Mouse (Mus musculus) forebrain, postnatal 0 days (tissue): ENCODE measurements at regions not wholly inside any gene's neighbourhood (a gene's known extent, or its start where the extent isn't known, plus 50 kb on each side); places are given as distances from the start of the nearest gene placed in this dataset.
A peak's percentile ranks its signal among the peaks of the same experiment; 100 is the strongest.

Experiments
- ATAC-seq: fragments of 200-750 bp; cut with Nextera tagmentation; 2 replicates; pipeline ENCODE4 v1.8.0; 2017; ENCODE audit warnings: mild to moderate bottlenecking, moderate library complexity
- DNase-seq: peaks from one replicate; pipeline ENCODE4 v3.0.0-alpha.2; 2015
- H3K27ac ChIP-seq: fragments of 300-500 bp; sonication (generic); 2 replicates; pipeline ENCODE4 v1.5.1; 2014; ENCODE audit warnings: low read depth, mild to moderate bottlenecking, antibody characterized with exemption, low read length, moderate library complexity, mixed read lengths
- H3K27me3 ChIP-seq: fragments of 300-500 bp; sonication (generic); 2 replicates; pipeline ENCODE4 v1.6.1; 2014; ENCODE audit warnings: mild to moderate bottlenecking, low read length, mixed read lengths; ENCODE audit not compliant: insufficient read depth
- H3K36me3 ChIP-seq: fragments of 300-500 bp; sonication (generic); 2 replicates; pipeline ENCODE4 v1.6.1; 2014; ENCODE audit warnings: mild to moderate bottlenecking, moderate library complexity; ENCODE audit not compliant: insufficient read depth
- H3K4me1 ChIP-seq: fragments of 300-500 bp; sonication (generic); 2 replicates; pipeline ENCODE4 v1.6.1; 2014; ENCODE audit warnings: antibody characterized with exemption; ENCODE audit not compliant: insufficient read depth
- H3K4me2 ChIP-seq: fragments of 300-500 bp; sonication (generic); 2 replicates; pipeline ENCODE4 v1.6.1; 2014; ENCODE audit warnings: low read depth, mild to moderate bottlenecking, moderate library complexity
- H3K4me3 ChIP-seq: fragments of 300-500 bp; sonication (generic); 2 replicates; pipeline ENCODE4 v1.5.1; 2014; ENCODE audit warnings: low read depth, low read length, mixed read lengths
- H3K9ac ChIP-seq: fragments of 300-500 bp; sonication (generic); 2 replicates; pipeline ENCODE4 v1.6.1; 2014; ENCODE audit warnings: mild to moderate bottlenecking
- H3K9me3 ChIP-seq: fragments of 300-500 bp; sonication (generic); 2 replicates; pipeline ENCODE4 v1.6.1; 2016; ENCODE audit warnings: low read length
- CTCF ChIP-seq: sonication (generic); IDR thresholded peaks from 2 replicates; pipeline ENCODE4 v1.5.1; 2016; ENCODE audit warnings: antibody characterized with exemption, control low read depth, low read depth
- WGBS: fragments of 180-500 bp; shearing (Covaris S2); extraction: QIAGEN DNeasy Blood & Tissue Kit; methylation state at CpG from one replicate; pipeline ENCODE4 v1.1.7; 2014; 5-methylcytosine and 5-hydroxymethylcytosine counted together

- Histone ChIP-seq H3K9ac (no peak overlapping the region), H3K27me3 (no peaks in the 10 kb centered on the region), H3K27ac (no peak overlapping the region), H3K36me3 (no peaks in the 10 kb centered on the region), H3K4me3 (no peak overlapping the region), H3K4me1 (no peaks in the 10 kb centered on the region), H3K4me2 (no peak overlapping the region), H3K9me3 (no peaks in the 10 kb centered on the region)
- no peak for DNase-seq
- ATAC-seq = no peak
- WGBS = 70% methylated on average over 10 of the region's 10 CpGs
- no peak for TF ChIP-seq CTCF
These were observed 230.1 kb downstream of the Pros1 start for GRCm38 (mm10) chr16:63084021-63084756.

- no peak for ATAC-seq
- TF ChIP-seq CTCF = no peak
- Histone ChIP-seq H3K4me3 (no peak overlapping the region), H3K27ac (no peak overlapping the region), H3K9me3 (no peaks in the 10 kb centered on the region), H3K4me2 (no peak overlapping the region), H3K36me3 (no peaks in the 10 kb centered on the region), H3K27me3 (no peaks in the 10 kb centered on the region), H3K4me1 (no peaks in the 10 kb centered on the region), H3K9ac (no peak overlapping the region)
- DNase-seq = no peak
- WGBS = 56% methylated on average over 9 of the region's 9 CpGs
These were observed 232.1 kb downstream of the Pros1 start for GRCm38 (mm10) chr16:63086086-63086796.

- no peak for TF ChIP-seq CTCF
- Histone ChIP-seq H3K4me2 (no peak overlapping the region), H3K4me3 (no peak overlapping the region), H3K36me3 (no peaks in the 10 kb centered on the region), H3K9ac (no peak overlapping the region), H3K4me1 (no peaks in the 10 kb centered on the region), H3K27ac (peak overlapping the region; percentile 77), H3K27me3 (no peaks in the 10 kb centered on the region), H3K9me3 (no peaks in the 10 kb centered on the region)
- DNase-seq (peak; percentile 85), ATAC-seq (peak; percentile 97)
- 18% methylated on average over 11 of the region's 11 CpGs for WGBS
These were observed 237.6 kb downstream of the Pros1 start for GRCm38 (mm10) chr16:63091471-63092300.

- no peak for ATAC-seq
- no peak for DNase-seq
- Histone ChIP-seq H3K9ac (no peak overlapping the region), H3K36me3 (no peaks in the 10 kb centered on the region), H3K4me2 (no peak overlapping the region), H3K4me3 (no peak overlapping the region), H3K4me1 (no peaks in the 10 kb centered on the region), H3K27ac (no peak overlapping the region), H3K9me3 (no peaks in the 10 kb centered on the region), H3K27me3 (no peaks in the 10 kb centered on the region)
- TF ChIP-seq CTCF = no peak
- 89% methylated on average over 5 of the region's 5 CpGs for WGBS
These were observed 240.2 kb downstream of the Pros1 start for GRCm38 (mm10) chr16:63094126-63094840.

GRCm38 (mm10) chr16:63102362-63102761, 248.3 kb downstream of the Pros1 start:
- no peak for ATAC-seq
- 81% methylated on average over 3 of the region's 3 CpGs for WGBS
- Histone ChIP-seq H3K4me2 (no peak overlapping the region), H3K9ac (no peak overlapping the region), H3K27me3 (no peaks in the 10 kb centered on the region), H3K27ac (no peak overlapping the region), H3K4me3 (no peak overlapping the region), H3K4me1 (no peaks in the 10 kb centered on the region), H3K9me3 (no peaks in the 10 kb centered on the region), H3K36me3 (no peaks in the 10 kb centered on the region)
- no peak for DNase-seq
- TF ChIP-seq CTCF = no peak

DNA sequence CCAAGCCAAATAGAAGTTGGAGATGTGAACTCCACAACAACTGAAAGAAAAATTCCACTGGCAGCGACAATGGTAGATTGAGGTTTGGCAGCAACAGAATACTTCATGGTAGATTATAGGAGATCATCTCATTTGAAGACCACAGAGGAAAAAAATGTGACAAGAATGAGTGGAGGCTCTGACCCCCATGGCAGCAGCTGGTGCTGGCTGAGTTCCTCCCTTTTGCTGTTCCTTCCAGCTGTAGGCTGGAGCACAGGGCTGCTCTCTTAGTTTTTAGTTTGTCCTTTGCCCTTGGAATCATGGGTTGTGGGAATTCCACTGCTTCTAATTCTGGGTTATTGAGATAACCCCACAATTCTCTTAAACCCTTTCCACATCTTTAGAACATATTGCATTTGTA, 248.8 kb downstream of the Pros1 start:
- H3K9me3 ChIP-seq = no peaks in the 10 kb centered on the region
- no peak for DNase-seq
- no peaks in the 10 kb centered on the region for H3K27me3 ChIP-seq
- no peak for ATAC-seq
- no peak for TF ChIP-seq CTCF
- H3K9ac ChIP-seq = no peak overlapping the region
- 88% methylated on average over 1 of the region's 1 CpGs for WGBS
- H3K4me2 ChIP-seq = no peak overlapping the region
- no peak overlapping the region for H3K27ac ChIP-seq
- no peaks in the 10 kb centered on the region for H3K4me1 ChIP-seq
- H3K4me3 ChIP-seq = no peak overlapping the region
- H3K36me3 ChIP-seq = no peaks in the 10 kb centered on the region
